Mouse (Mus musculus) effector memory CD4-positive, alpha-beta T cell, adult 7 months (primary cell): ENCODE measurements around the gene Lgr6. TPM values are rescaled to one million over a fixed set of nuclear protein-coding genes. Genes with fewer than 3 reads are reported as not detected.

ENCODE experiments used
- polyA plus RNA-seq: library from polyadenylated mRNA; unstranded; fragments of 100-300 nt; shearing (Covaris generic); gene quantifications from one replicate; pipeline ENCODE4 v1.2.1, GENCODE M21; 2017

The Lgr6 gene
- polyA plus RNA-seq: 0.29 TPM

GRCm38 (mm10) chr1:135105124-135105523 lies at the start of gene Lgr6:
TSS of gene Lgr6 (minus strand) at chr1:135105276.

GRCm38 (mm10) chr1:135146077-135146945 lies 41.2 kb upstream of the Lgr6 start, which contains the start of gene Arl8a:
TSS of gene Arl8a (plus strand) at chr1:135146824.

DNA sequence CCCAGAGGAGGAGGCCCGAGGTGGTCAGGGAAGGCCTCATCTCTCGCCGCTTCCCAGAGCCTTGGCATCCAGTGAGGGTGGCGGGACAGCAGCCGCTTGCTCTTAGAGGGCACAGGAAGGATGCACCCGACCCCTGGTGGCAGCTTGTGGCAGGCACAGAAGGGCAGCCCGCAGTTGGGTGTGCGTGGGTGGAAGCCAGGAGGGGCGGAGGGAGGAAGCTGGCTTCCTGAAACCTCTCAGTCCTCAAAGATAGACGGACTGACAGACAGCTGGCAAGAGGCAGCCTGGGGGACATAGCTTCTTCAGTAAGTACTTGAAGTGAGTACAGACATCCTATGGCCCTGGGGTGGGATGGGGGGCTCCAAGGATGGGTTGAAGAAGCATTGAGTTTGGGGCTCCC lies 27.4 kb upstream of the Lgr6 start, which contains the start of gene Ptpn7:
Gene Ptpn7, plus strand, starts transcription at position 228 of the 400 bp plus-strand sequence.

DNA sequence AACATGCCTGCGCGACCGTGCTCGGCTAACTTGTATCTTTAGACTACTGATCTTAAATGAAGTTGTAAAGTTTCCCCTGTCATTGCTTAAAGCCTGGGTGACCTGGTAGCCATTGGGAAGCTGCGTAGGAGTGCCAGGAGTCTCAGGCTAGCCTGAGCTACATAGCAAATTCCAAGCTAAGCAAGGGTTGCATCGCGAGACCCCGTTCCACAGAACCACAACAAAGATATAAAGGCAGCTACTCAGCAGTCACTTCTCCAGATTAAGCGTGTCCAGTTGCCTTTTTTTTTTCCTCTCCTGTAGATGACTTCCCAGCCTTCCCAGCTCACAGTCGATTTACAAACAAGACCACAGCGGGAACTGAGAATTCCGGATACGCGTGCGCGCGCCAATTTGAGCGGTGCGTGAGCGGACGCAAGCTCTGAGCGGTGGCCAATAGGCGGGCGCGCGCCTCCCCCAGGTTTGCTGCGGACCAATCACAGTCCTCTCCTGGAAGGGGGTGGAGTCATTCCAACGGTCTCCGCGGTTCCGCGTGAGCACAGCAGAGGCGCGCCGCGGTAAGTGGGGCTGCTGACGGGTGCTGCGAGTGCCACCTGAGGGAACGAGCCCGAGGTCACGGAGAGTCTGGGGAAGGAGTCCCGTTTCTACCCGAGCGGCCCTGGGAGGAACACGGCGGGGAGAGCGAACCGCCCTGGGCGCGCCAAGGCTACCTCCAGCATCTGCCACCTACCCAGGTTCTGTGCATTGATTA lies 142.8 kb downstream of the Lgr6 start, which contains the start of gene Ube2t:
Gene Ube2t, plus strand, starts transcription at position 513 of the 751 bp plus-strand sequence.

GRCm38 (mm10) chr1:134955637-134956176 lies 149.4 kb downstream of the Lgr6 start, which contains the start of gene Ppp1r12b:
TSS of gene Ppp1r12b (minus strand) at chr1:134955942.

Other genes with a start within 250 kb of the Lgr6 start
- 11.9 TPM for gene Ppp1r12b, start 149.3 kb downstream of the Lgr6 start, polyA plus RNA-seq
- gene Ube2t, start 142.7 kb downstream of the Lgr6 start, polyA plus RNA-seq: 23.9 TPM
- 74.2 TPM for gene Ptpn7, start 27.4 kb upstream of the Lgr6 start, polyA plus RNA-seq
- 66.2 TPM for gene Arl8a, start 41.5 kb upstream of the Lgr6 start, polyA plus RNA-seq
- gene Gpr37l1, start 62.4 kb upstream of the Lgr6 start, polyA plus RNA-seq: not detected
- gene Elf3, start 153.3 kb upstream of the Lgr6 start, polyA plus RNA-seq: not detected
- gene Rnpep, start 178.8 kb upstream of the Lgr6 start, polyA plus RNA-seq: 47.2 TPM
- 96.8 TPM for gene Timm17a, start 208.5 kb upstream of the Lgr6 start, polyA plus RNA-seq
- not detected for gene Lmod1, start 219.5 kb upstream of the Lgr6 start, polyA plus RNA-seq